Mouse (Mus musculus) liver, postnatal 0 days (tissue): ENCODE data around the gene Slc7a11.

Source experiments
- CTCF ChIP-seq: sonication (generic); IDR thresholded peaks from 2 replicates; pipeline ENCODE4 v1.5.1; 2016; ENCODE audit warnings: antibody characterized with exemption, low read depth
- EP300 ChIP-seq: IDR thresholded peaks from 2 replicates; pipeline ENCODE4 v1.6.1; 2016; ENCODE audit warnings: antibody characterized with exemption, low read depth, mild to moderate bottlenecking

DNA sequence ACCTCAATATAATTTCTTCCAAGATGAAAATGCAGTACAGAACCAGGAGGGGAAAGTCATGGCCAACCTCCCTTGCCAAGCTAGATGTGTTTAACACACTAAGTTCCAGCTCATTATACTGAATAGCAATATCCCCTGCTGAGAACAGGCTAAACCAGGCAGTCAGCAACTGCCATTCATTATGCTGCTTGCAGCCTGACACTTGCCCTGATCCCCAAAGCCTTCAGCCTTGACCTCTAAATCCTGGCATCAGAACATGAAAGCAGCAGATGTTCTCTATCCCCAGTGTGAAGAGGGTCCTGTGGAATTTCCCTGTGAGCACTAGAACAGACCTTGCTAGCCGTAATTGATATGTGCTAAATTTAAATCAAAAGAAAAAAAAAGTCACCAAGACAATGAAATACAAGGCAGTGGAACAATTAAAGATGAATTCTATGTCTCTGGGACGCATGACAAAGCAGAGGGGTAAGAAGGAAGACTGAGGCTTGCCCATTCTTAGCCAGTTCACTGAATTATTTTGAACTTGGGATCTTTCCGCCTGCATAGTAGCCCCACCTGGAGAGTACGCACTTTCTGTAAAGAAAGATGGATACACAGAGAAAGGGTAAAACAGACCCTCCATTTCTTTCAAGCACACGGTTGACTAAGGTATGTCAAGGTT, 56.7 kb downstream of the Slc7a11 start:
- TF ChIP-seq CTCF (no peak), EP300 (no peak)
